Mouse (Mus musculus) right cerebral cortex, adult 18-20 months (tissue): ENCODE measurements at regions not wholly inside any gene's neighbourhood (a gene's known extent, or its start where the extent isn't known, plus 50 kb on each side); places are given as distances from the start of the nearest gene placed in this dataset.

ENCODE experiments used
- DNase-seq: peaks from one replicate; pipeline ENCODE4 v3.0.0; 2022; ENCODE audit warnings: mixed read lengths

GRCm38 (mm10) chr8:84336376-84336775 lies 51.9 kb upstream of the Cacna1a start:
- peak; percentile 56 for DNase-seq

GRCm38 (mm10) chr8:84334333-84334732 lies 53.9 kb upstream of the Cacna1a start:
- DNase-seq, result peak; percentile 23

- no peak for DNase-seq
Measured at GRCm38 (mm10) chr8:84331562-84331961, 56.7 kb upstream of the Cacna1a start.

DNA sequence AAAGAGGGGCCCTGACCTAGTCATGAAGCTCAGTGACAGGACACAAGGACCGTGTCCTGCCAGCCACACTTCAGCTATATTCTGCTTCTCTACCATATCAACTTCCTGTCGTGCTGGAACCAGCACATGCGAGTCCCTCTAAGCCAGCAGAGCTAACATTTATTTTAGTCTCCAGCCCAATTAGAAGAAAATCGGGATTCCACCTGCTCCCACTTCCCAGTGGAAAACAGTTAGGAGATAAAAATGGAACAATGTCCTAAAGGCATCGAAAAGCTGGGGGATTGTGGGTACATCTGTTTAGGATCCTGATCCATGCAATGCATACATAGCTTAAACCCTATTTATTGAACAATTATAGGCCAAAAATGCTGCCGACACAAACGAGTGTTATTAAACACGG lies 58.7 kb upstream of the Cacna1a start:
- no peak for DNase-seq

GRCm38 (mm10) chr8:84322761-84323160 lies 52.6 kb upstream of the Ccdc130 start:
- no peak for DNase-seq

- no peak for DNase-seq
Measured at GRCm38 (mm10) chr8:84321841-84322240, 51.7 kb upstream of the Ccdc130 start.
